Mouse (Mus musculus) retina, postnatal 7 days (tissue): Measurements from ENCODE around the gene Pogk.
A peak's percentile ranks its signal among the peaks of the same experiment; 100 is the strongest.

Source experiments
- DNase-seq: peaks from one replicate; pipeline ENCODE4 v3.0.0-alpha.2; 2012; ENCODE audit warnings: low read depth, low spot score

Pogk gene

GRCm38 (mm10) chr1:166379013-166379629 lies 30.5 kb downstream of the Pogk start, which contains the start of gene Tada1:
Gene Tada1, plus strand, starts transcription at chr1:166379097.
- peak; percentile 89 for DNase-seq

GRCm38 (mm10) chr1:166378431-166379012 lies 31.1 kb downstream of the Pogk start:
- no peak for DNase-seq

- no peak for DNase-seq
Observed at GRCm38 (mm10) chr1:166377171-166377570, 32.5 kb downstream of the Pogk start.

GRCm38 (mm10) chr1:166363122-166363521 lies 46.5 kb downstream of the Pogk start:
- no peak for DNase-seq

- no peak for DNase-seq
Observed at GRCm38 (mm10) chr1:166362659-166363058, 47.0 kb downstream of the Pogk start.

GRCm38 (mm10) chr1:166361842-166362241 lies 47.8 kb downstream of the Pogk start:
- no peak for DNase-seq

- no peak for DNase-seq
Observed at GRCm38 (mm10) chr1:166360896-166361295, 48.8 kb downstream of the Pogk start.

GRCm38 (mm10) chr1:166360157-166360855 lies 49.4 kb downstream of the Pogk start:
- DNase-seq = peak; percentile 46

GRCm38 (mm10) chr1:166349751-166350150 lies 59.9 kb downstream of the Pogk start:
- DNase-seq = no peak

GRCm38 (mm10) chr1:166349341-166349740 lies 60.3 kb downstream of the Pogk start:
- no peak for DNase-seq

GRCm38 (mm10) chr1:166346906-166347305 lies 62.8 kb downstream of the Pogk start:
- no peak for DNase-seq

GRCm38 (mm10) chr1:166345602-166346001 lies 64.1 kb downstream of the Pogk start:
- DNase-seq = no peak

GRCm38 (mm10) chr1:166344300-166345077 lies 65.2 kb downstream of the Pogk start:
- no peak for DNase-seq

- no peak for DNase-seq
Observed at GRCm38 (mm10) chr1:166343586-166343985, 66.1 kb downstream of the Pogk start.

- no peak for DNase-seq
Observed at GRCm38 (mm10) chr1:166342539-166342938, 67.1 kb downstream of the Pogk start.

- DNase-seq = no peak
Observed at GRCm38 (mm10) chr1:166342060-166342459, 67.6 kb downstream of the Pogk start.

GRCm38 (mm10) chr1:166339110-166339509 lies 70.6 kb downstream of the Pogk start:
- DNase-seq = no peak
